Mouse (Mus musculus) hindbrain, postnatal 0 days (tissue): ENCODE measurements around the gene Gm10961. TPM values are rescaled to one million over a fixed set of nuclear protein-coding genes. Genes with fewer than 3 reads are reported as not detected.
A peak's percentile ranks its signal among the peaks of the same experiment; 100 is the strongest.

Source experiments
- ATAC-seq: fragments of 200-750 bp; cut with Nextera tagmentation; 2 replicates; pipeline ENCODE4 v1.8.0; 2017; ENCODE audit warnings: mild to moderate bottlenecking, moderate TSS enrichment, moderate library complexity
- DNase-seq: peaks from one replicate; pipeline ENCODE4 v3.0.0-alpha.2; 2015; ENCODE audit warnings: low spot score
- H3K27ac ChIP-seq: fragments of 300-500 bp; sonication (generic); 2 replicates; pipeline ENCODE4 v1.5.1; 2014; ENCODE audit warnings: mild to moderate bottlenecking
- H3K27me3 ChIP-seq: fragments of 300-500 bp; sonication (generic); 2 replicates; pipeline ENCODE4 v1.6.1; 2014; ENCODE audit warnings: low read length, mixed read lengths; ENCODE audit not compliant: insufficient read depth
- H3K36me3 ChIP-seq: fragments of 300-500 bp; sonication (generic); 2 replicates; pipeline ENCODE4 v1.6.1; 2014; ENCODE audit warnings: low read length, mixed read lengths; ENCODE audit not compliant: insufficient read depth
- H3K4me1 ChIP-seq: fragments of 300-500 bp; sonication (generic); 2 replicates; pipeline ENCODE4 v1.6.1; 2014; ENCODE audit warnings: antibody characterized with exemption, low read length, mixed read lengths; ENCODE audit not compliant: insufficient read depth
- H3K4me2 ChIP-seq: fragments of 300-500 bp; sonication (generic); 2 replicates; pipeline ENCODE4 v1.6.1; 2014; ENCODE audit warnings: low read depth, mild to moderate bottlenecking, low read length, moderate library complexity, mixed read lengths
- H3K4me3 ChIP-seq: fragments of 300-500 bp; sonication (generic); 2 replicates; pipeline ENCODE4 v1.5.1; 2014; ENCODE audit warnings: low read length
- H3K9ac ChIP-seq: fragments of 300-500 bp; sonication (generic); replicated peaks from 2 replicates; pipeline ENCODE4 v1.6.1; 2014; ENCODE audit warnings: mild to moderate bottlenecking, low read length, moderate library complexity, mixed read lengths
- H3K9me3 ChIP-seq: fragments of 300-500 bp; sonication (generic); 2 replicates; pipeline ENCODE4 v1.6.1; 2016; ENCODE audit warnings: low read length, mixed read lengths
- CTCF ChIP-seq: IDR thresholded peaks from 2 replicates; pipeline ENCODE4 v1.5.1; 2016; ENCODE audit warnings: antibody characterized with exemption, control low read depth, low read depth
- WGBS: fragments of 180-500 bp; shearing (Covaris S2); extraction: QIAGEN DNeasy Blood & Tissue Kit; methylation state at CpG from one replicate; pipeline ENCODE4 v1.1.7; 2014; 5-methylcytosine and 5-hydroxymethylcytosine counted together
- polyA plus RNA-seq: library from polyadenylated mRNA; unstranded; fragments of >200 nt; fragmentation: Nextera tagmentation; extraction: Ambion mirVana; gene quantifications from 2 replicates; pipeline ENCODE4 v1.2.1, GENCODE M21; 2015
- total RNA-seq: library from RNA; depleted of rRNA; stranded (reverse); fragments of >200 nt; gene quantifications from 2 replicates; pipeline ENCODE4 v1.2.3, GENCODE M21; 2014; rRNA removed

The Gm10961 gene
- total and polyA plus RNA-seq, 2 experiments from 2014 or later, result not detected

DNA sequence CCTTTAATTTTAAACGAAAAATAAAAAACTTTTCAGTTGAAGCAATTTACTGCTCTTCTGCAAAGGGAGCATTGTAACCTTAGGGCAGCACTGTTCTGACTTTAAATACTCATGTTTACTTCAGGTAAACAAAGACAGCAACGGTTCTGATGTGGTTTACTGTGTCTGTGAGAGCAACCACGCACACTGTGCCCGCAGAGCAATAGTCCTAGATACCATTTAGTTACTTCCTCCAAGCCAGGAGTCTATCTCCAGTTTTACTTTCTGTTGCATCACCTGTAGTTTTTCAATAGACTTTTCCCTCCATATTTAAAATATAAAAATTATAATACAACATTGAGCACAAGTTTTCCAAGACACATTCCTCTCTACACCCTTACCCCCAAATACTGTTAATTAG is 39.4 kb downstream of the Gm10961 start:
- H3K36me3 ChIP-seq, result peaks cover 86% of the 10 kb centered on the region
- no peaks in the 10 kb centered on the region for H3K4me1 ChIP-seq
- no peak overlapping the region for H3K9ac ChIP-seq
- H3K4me2 ChIP-seq, result no peak overlapping the region
- no peaks in the 10 kb centered on the region for H3K27me3 ChIP-seq
- H3K4me3 ChIP-seq, result no peak overlapping the region
- no peak overlapping the region for H3K27ac ChIP-seq
- no peak for TF ChIP-seq CTCF
- 90% methylated on average over 4 of the region's 4 CpGs for WGBS
- H3K9me3 ChIP-seq, result no peaks in the 10 kb centered on the region
- no peak for DNase-seq
- no peak for ATAC-seq

DNA sequence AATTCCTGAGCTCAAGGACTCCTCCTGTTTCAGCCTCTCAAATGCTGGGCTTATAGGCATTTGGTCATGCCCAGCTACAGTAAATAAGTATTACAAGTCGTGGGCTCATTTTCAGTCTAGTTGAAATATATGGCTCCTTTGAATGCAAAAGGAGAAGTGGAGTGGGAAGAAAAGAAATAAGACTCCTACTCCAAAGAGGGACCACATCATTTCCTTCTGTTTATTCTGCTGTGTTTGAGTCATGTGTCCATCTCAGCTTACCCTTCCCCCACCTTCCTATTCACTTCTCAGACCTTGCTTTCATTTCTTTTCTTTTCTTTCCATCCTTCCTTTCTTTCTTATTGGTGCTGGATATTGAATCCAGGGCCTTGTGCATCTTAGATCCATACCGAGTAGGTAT is 40.4 kb downstream of the Gm10961 start:
- no peak overlapping the region for H3K27ac ChIP-seq
- no peak for TF ChIP-seq CTCF
- DNase-seq (no peak), ATAC-seq (no peak)
- H3K27me3 ChIP-seq, result no peaks in the 10 kb centered on the region
- no peak overlapping the region for H3K9ac ChIP-seq
- H3K36me3 ChIP-seq, result peaks cover 82% of the 10 kb centered on the region
- 98% methylated on average over 2 of the region's 2 CpGs for WGBS
- H3K4me1 ChIP-seq, result no peaks in the 10 kb centered on the region
- H3K4me2 ChIP-seq, result no peak overlapping the region
- H3K9me3 ChIP-seq, result no peaks in the 10 kb centered on the region
- H3K4me3 ChIP-seq, result no peak overlapping the region

DNA sequence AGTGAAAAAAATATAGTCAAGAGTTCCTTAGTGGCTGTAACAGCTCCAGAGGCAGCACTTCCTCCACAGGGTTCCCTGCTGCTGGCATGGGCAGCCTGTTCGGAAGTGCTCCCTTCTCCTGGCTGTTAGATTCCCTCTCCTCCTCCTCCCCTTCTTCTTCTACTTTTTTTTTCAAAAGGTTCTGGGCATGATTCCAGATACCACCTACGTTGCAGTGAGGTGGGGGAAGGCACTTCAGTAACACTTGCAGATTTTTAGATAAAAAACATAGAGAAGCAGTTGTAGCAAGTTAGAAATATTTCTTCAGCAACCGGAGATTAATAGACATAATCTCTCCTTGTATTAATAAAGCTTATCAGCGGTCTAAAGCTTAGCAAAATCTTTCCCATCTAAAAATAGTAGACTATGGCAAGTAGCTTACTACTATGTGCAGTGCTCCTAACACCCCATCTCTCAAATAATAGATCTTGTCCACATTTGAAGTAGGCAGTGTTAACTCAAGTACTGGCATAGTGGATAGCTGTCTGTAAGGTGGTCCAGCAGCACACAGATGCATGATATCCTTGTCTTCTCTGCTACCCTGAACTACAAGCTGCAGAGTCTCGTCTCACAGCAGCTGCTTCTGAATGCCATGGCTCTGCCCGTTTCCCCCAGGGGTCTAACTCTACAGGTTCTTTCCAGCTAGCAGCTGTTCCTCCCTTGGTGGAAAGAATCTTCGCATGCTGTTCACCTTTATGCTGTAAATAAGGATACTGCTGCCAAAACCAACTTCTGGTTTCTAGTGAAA is 49.9 kb downstream of the Gm10961 start:
- Histone ChIP-seq H3K9ac (no peak overlapping the region), H3K9me3 (no peaks in the 10 kb centered on the region), H3K4me2 (0 out of 2 replicates have a peak overlapping the region, but pooled peaks have one; percentile 18), H3K4me3 (no peak overlapping the region), H3K4me1 (peaks cover 8% of the 10 kb centered on the region), H3K36me3 (peaks cover under 1% of the 10 kb centered on the region; the same call in 1 of the 2 replicates), H3K27me3 (no peaks in the 10 kb centered on the region), H3K27ac (peak overlapping the region; percentile 65)
- ATAC-seq, result peak; percentile 74; the same call in 1 of the 2 replicates
- DNase-seq, result peak; percentile 74
- no peak for TF ChIP-seq CTCF
- 22% methylated on average over 7 of the region's 7 CpGs for WGBS

Other genes starting within 250 kb of the Gm10961 start
- 42.6 and 44.3 TPM in 2 replicates for gene Kcnc4, start 171.8 kb upstream of the Gm10961 start, total RNA-seq
- gene Kcnc4, start 171.8 kb upstream of the Gm10961 start, polyA plus RNA-seq, result 13.3 and 16.6 TPM in 2 replicates
- gene Slc6a17, start 113.3 kb upstream of the Gm10961 start, total RNA-seq, result 66.3 and 71.8 TPM in 2 replicates
- gene Slc6a17, start 113.3 kb upstream of the Gm10961 start, polyA plus RNA-seq, result 18.9 and 20.6 TPM in 2 replicates
- not detected in 2 replicates for gene Ubl4b, start 76.2 kb upstream of the Gm10961 start, total RNA-seq
- gene Ubl4b, start 76.2 kb upstream of the Gm10961 start, polyA plus RNA-seq, result not detected in 2 replicates
- 0.16 TPM in 1 of 2 replicates, not detected in the other for gene Alx3, start 36.3 kb upstream of the Gm10961 start, total RNA-seq
- 0.45 TPM in 2 replicates for gene Alx3, start 36.3 kb upstream of the Gm10961 start, polyA plus RNA-seq
- 133 and 135 TPM in 2 replicates for gene Strip1, start 372 bp downstream of the Gm10961 start, total RNA-seq
- 98.2 and 98.7 TPM in 2 replicates for gene Strip1, start 372 bp downstream of the Gm10961 start, polyA plus RNA-seq
- 54.2 and 55.3 TPM in 2 replicates for gene Ahcyl1, start 65.2 kb downstream of the Gm10961 start, total RNA-seq
- gene Ahcyl1, start 65.2 kb downstream of the Gm10961 start, polyA plus RNA-seq, result 122 and 132 TPM in 2 replicates
- gene Csf1, start 129.1 kb downstream of the Gm10961 start, total RNA-seq, result 13.1 and 15.1 TPM in 2 replicates
- gene Csf1, start 129.1 kb downstream of the Gm10961 start, polyA plus RNA-seq, result 11.2 and 12.1 TPM in 2 replicates
- gene Eps8l3, start 245.9 kb downstream of the Gm10961 start, total RNA-seq, result not detected in 2 replicates
- not detected in 2 replicates for gene Eps8l3, start 245.9 kb downstream of the Gm10961 start, polyA plus RNA-seq